Mouse (Mus musculus) thymus, postnatal 36 days (tissue): ENCODE results near the gene Hsdl1.

Source experiments
- DNase-seq, 2 experiments: peaks; one replicate each; pipeline ENCODE4 v3.0.0; 2022; ENCODE audit warnings: mixed read lengths in 2 of 2

The Hsdl1 gene

GRCm38 (mm10) chr8:119520102-119520501 lies 54.9 kb downstream of the Hsdl1 start:
- no peak for DNase-seq

GRCm38 (mm10) chr8:119516674-119517073 lies 58.3 kb downstream of the Hsdl1 start:
- DNase-seq, result no peak

- DNase-seq, result no peak
These were observed 59.2 kb downstream of the Hsdl1 start for GRCm38 (mm10) chr8:119515767-119516166.

GRCm38 (mm10) chr8:119514940-119515339 lies 60.0 kb downstream of the Hsdl1 start:
- DNase-seq, result no peak

- no peak for DNase-seq
These were observed 61.6 kb downstream of the Hsdl1 start for GRCm38 (mm10) chr8:119513405-119513804.
